Mouse (Mus musculus) gastrocnemius, postnatal 36 days (tissue): ENCODE measurements around the gene Zswim4. TPM values are rescaled to one million over a fixed set of nuclear protein-coding genes. Genes with fewer than 3 reads are reported as not detected.

Experiments
- DNase-seq, 2 experiments: peaks; one replicate each; pipeline ENCODE4 v3.0.0; 2022
- intact Hi-C: fragments of 180-260 bp; cut with DNase I; formaldehyde crosslinking; loops from one replicate; pipeline ENCODE4 v1.15.1; 2025
- microRNA-seq, 2 experiments: library from miRNA; unstranded; fragments of <30 nt; microRNA quantifications; one replicate each; pipeline ENCODE4 v1.2.0; 2021
- total RNA-seq, 2 experiments: library from RNA; stranded (reverse); gene quantifications; 2 replicates each; pipeline ENCODE4 v1.2.3; 2021

Gene Zswim4
- total RNA-seq, 2 experiments from 2014 or later, result 7.1 to 8.4 TPM

DNA sequence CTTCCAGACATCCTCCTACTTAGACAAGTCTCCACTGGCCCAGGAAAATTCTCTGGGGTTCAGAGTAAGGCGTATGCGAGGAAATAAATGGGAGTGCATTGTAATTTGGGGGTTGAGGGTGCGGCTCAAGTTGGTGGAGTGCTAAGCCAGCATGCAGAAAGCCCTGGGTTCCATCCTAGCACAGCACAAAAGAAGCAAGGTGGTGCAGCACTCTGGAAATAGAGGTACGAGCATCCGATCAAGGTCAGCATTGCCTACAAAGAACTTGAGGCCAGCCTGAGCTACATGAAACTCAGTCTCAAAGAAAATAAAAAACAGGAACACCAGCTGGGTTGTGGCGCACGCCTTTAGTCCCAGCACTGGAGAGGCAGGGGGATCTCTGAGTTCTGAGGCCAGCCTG lies 51.7 kb downstream of the Zswim4 start, which contains the start of gene Nanos3:
TSS of gene Nanos3 (minus strand) at position 101 of the 400 bp plus-strand sequence.
- DNase-seq, result no peak
- intact Hi-C loops, result loop anchor here (5.0 kb wide), 1 partner anchor 97 kb away; no protein-coding TSS in a partner anchor

DNA sequence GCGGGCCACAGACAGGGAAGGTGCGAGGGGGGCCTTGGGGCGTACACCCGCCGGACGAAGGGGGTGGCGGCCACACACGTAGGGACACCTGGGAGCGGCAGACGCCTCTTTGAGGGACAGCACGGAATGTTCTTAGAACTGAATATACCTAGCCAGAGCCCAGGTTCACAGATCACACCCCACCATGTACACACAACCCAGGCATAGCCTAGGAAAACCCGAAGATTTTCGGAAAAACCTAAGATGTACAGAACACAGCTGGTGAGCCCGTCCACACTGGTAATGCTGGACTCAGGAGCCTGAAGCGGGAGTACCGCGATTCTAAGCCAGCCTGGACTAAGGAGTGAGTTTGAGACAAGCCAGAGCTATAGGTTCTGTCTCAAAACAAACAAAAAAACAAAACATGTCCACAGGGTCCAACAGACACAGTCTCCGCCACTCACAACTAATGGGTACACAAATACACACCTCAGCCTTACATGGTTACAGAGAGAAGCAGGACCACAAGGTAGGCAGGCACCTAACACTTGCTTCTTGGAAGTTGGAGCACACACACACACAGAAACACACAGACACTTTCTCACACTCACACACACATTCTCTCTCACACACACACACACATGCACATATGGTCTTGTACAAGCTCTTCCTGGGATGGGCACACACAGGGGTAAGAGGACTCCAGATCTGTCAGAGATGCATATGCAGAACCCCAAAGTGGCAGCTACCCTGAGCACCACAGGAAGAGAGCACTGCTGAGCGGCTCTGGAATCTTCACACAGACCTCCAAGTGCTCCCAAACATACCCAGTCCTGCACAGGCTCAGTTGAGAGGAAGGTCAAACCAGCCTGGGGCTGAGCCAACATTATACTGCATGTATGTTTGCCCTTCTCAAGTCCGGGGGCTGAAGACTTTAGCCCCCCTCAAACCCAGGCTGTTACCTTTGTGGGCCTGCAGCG lies 52.5 kb downstream of the Zswim4 start:
- no peak for DNase-seq
- intact Hi-C loops, result loop anchor here (5.0 kb wide), 2 partner anchors 98 to 142 kb away; partner anchors contain the start of genes Il27ra and Rln3

DNA sequence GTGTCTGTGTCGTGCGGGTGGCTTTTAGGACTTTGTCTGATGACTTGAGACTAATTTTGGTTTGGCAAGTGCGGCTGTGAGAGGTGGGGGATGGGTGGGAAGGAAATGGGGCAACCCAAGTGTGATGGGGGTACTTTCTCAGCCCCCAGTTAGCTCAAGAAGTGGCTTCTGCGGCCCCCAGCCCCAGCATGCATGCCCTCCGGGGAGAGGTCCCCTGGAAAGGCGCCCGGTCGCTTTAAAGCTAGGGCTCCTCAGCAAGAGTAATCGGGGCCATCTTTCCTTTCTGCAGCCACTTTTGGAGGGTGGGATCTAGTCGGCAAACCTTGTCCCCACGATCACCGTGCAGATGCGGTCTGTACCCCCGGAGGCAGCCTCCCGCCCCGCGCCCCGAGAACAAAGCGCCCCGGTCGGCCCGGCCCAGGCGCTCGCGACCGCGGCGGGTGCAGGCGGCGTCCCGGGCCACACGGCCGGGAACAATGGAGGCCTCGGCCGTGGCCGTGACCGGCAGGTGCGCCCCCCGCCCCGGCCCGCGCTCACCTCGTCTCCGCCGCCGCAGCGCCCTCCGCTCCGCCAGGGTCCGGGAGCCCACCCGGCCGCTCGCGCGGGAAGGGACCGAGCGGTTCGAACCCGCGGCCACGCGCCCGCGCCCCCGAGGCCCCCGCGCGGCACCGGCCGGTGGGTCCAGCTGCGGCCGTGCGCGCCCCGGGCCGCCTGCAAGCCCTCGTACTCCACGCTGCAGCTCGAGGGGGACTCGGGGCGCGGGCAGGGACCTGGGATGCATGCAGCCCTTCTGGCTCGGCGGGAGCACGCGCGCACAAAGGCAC lies 53.4 kb downstream of the Zswim4 start:
- DNase-seq, result no peak
- intact Hi-C loops, result loop anchor here (5.0 kb wide), 1 partner anchor 141 kb away; the partner anchor contains the start of genes Il27ra and Rln3

DNA sequence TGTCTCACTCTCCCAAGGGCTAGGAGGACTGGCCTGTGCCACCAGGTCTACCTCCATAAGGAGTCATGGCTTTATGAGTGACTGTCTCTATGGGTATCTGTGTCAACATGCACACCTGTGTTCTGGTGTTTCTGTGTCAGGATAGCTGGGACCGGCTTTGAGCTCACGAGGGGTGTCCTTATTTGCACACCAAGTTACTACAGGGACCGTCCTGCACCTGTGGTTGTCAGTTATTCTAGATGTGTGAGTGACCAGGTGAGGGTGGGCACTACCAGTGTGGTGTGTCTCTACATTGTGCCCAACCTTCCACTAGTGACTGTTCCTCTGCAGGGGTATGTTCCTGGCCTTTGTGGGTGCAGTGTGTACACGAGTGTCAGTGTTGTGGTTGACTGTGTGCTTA lies 54.0 kb downstream of the Zswim4 start:
- intact Hi-C loops, result loop anchor here (5.0 kb wide), 1 partner anchor 141 kb away; the partner anchor contains the start of genes Il27ra and Rln3
- no peak for DNase-seq

DNA sequence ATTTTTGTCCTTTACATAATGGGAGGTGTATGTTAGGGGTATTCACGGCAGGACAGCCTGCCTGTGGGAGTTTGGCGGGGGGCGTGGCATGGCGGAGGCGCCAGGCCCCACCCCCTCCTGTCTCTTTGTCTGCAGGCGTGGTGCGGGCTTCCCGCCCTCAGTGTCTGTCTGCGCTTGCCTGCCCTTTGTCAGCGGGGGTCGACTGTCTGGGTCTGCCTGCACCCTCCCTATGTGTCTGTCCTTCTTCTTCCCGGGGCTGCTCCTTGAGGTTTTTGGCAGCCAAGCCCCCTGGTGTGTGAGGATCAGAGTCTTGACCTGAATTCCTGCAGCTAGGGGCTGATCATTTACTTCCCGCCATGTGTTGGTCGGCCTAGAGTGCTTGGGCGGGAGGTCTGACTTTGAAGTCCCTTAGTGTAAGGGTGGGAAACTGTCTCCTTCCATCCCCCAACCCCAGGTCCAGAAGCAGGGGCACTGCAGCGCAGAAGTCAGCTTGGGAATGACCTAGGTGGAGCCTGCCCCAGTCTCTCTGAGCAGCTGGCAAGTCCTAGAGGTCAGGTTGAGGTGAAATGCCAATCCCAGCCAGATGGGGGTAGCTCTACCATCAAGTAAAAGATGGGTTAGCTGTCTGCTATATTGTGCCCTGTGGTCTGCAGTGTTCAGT lies 56.2 kb downstream of the Zswim4 start:
- DNase-seq, result no peak
- intact Hi-C loops, result loop anchor here (5.0 kb wide), 1 partner anchor 138 kb away; the partner anchor contains the start of genes Il27ra and Rln3

DNA sequence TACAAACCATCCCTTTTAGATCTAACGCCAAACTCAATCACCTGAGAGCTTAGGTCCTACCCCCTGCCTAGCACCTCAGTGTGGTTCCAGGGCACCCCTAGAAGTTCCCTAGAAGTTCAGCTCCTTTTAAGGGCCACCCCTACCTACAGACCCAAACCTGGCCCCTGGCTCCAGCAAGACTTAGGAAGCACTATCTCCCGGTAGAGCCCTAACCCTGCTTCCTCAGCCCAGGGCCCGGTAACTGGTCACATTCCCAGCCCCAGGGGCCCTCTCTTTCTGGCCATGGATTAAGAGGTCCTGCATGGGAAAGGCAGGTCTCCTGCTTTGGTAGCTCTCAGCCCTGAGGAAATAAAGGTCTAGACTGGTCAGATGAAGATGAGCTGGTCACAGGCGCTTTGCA lies 56.9 kb downstream of the Zswim4 start:
- intact Hi-C loops, result loop anchor here (5.0 kb wide), 1 partner anchor 138 kb away; the partner anchor contains the start of genes Il27ra and Rln3
- no peak for DNase-seq

DNA sequence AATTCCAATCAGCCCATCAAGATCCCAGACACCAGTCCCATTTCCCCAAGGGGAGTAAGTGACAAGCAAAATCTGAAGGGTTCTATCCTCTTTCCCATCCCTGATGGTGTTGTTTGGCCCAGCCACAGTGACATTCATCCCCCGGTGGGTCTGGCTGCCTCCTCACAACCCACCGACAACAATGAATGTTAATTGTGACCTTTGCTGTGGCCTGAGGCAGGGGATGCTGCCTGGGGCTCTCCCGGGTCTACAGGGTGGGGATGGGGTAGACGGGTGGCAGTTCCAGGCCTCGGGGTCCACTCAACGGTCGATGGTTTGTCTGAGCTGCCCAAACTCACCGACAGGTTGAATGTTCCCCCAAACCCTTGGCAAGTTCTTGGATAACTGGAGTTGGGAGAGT lies 58.3 kb downstream of the Zswim4 start:
- no peak for DNase-seq

DNA sequence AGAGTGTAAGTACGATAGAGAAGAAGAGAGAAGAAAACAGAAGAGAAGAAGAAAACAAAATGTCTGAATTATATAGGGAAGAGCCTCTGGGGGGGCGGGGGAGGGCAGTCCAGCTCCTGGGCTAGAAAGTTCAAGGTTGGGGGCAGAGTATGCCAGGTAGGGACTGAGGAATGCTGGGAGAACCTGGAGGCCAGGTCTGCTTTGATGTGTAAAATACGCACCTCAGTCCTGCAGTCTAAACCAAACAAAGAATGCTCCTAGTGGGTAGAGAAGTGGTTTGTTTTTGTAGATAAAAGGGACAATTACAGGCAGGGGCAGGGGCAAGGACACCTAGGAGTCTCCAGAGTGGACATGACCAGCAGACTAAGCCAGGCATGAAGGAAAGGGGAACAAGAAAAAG lies 59.5 kb downstream of the Zswim4 start:
- no peak for DNase-seq
- intact Hi-C loops, result no loop called here

More for the DNA sequence above, 58.3 kb downstream of the Zswim4 start:
- intact Hi-C loops, result no loop called here

DNA sequence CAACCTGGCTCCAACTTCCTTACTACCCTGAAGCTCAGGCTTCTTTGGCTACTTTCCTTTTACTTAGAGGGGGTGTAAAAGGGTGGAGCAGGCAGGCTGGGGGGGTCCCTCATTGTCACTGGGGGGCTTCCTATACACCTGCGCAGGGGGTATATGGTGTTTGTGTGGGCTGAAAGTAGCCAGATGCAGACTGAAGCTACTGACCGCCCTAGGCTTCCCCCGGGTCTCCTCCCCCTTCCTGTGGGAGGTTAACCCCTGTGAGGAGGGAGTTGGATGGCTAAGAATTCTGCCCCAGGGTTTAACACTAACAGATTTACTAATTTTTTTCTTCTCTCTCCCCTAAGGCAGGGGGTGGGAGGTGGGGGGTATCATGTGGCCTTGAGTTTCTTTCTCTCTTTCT lies 60.3 kb downstream of the Zswim4 start:
- DNase-seq, result no peak
- intact Hi-C loops, result no loop called here

DNA sequence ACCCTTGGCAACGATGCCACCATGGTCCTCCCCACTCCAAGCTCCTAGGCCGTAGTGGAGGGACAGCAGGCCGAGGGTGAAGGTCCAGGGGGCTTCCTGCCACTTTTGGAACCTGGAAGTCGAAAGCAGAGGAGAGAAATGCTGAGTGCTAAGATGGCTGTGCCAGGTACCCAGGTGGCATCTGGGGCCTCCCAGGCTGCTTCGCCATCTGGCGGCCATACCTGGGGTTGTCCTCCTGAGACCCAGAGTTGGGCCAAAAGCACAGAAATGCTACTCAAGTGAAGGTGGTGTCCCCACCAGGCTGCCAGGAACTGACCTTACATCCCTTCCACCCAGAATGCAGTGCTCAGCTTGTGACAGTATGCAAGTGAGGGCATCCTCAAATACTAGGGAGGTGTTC lies 63.0 kb downstream of the Zswim4 start:
- DNase-seq, result no peak
- intact Hi-C loops, result loop anchor here (1.0 kb wide), 1 partner anchor 24 kb away; no protein-coding TSS in a partner anchor

DNA sequence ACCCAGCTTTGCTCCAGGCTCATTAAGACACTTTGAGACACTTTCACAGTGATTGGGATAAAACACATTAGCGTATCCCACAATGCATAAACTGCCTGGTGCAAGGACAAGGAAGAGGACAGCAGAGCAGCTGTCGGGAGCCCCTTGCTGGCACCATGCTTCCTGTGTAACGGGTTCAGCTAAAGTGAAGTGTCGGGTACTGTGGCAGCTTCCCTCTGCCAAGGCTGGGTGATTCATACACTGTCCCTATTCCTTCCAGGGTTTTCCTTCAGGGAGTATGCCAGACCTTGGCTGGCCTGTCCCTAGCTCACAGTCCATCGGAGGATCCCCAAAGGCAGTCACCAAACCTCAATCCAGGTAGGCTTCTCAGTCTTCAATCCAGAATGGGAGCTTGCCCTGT lies 66.8 kb downstream of the Zswim4 start:
- intact Hi-C loops, result no loop called here
- DNase-seq, result no peak

DNA sequence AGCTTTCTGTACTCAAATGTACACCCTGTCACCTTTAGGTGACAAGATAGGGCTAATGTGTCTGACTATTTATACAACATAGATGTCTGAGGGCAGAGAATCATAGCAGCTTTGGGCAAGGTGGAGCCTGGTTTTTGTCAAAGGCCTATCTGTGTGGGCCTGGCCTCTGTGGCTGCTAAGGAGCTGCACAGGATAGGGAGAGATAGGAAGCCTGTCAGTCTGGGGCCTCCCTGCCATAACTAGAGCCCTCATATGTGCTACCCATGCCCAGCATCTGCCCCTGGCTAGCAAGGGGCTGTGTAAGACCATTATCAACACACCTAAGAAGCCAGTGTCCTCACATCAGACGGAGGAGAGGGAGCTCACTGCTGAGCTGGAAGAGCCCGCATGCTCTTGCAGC lies 69.2 kb downstream of the Zswim4 start:
- intact Hi-C loops, result no loop called here
- DNase-seq, result no peak

Small RNA genes lying within 50 kb of the gene (microRNA-seq; reads per million reads assigned to microRNA genes)
- 584 to 903 reads per million in 2 experiments for gene Mir181c
- 500 to 595 reads per million in 2 experiments for gene Mir181d
- gene Mir23a, result 52,141 to 77,419 reads per million in 2 experiments
- gene Mir24-2, result 0 reads per million in 2 experiments
- 1,007 to 2,905 reads per million in 2 experiments for gene Mir27a
- gene Mir3074-2, result 0 reads per million in 2 experiments

Other genes with a start within 250 kb of the Zswim4 start
- gene Samd1, start 239.4 kb downstream of the Zswim4 start, total RNA-seq, result 10 to 100 TPM; 13.0 TPM
- under 1 TPM in 1 of 2 experiments, not detected in 1; 0.48 TPM for gene 1700067K01Rik, start 235.6 kb downstream of the Zswim4 start, total RNA-seq
- 1 to 10 TPM; 2.6 to 5.6 TPM for gene 2210011C24Rik, start 224.9 kb downstream of the Zswim4 start, total RNA-seq
- gene Palm3, start 215.6 kb downstream of the Zswim4 start, total RNA-seq, result under 1 TPM; 0.10 to 0.12 TPM
- gene Il27ra, start 194.5 kb downstream of the Zswim4 start, total RNA-seq, result under 1 TPM; 0.15 to 0.52 TPM
- gene Rln3, start 192.1 kb downstream of the Zswim4 start, total RNA-seq, result not detected
- gene Gm10643, start 171.9 kb downstream of the Zswim4 start, total RNA-seq, result 1 to 10 TPM; 1.6 to 1.7 TPM
- 1 to 10 TPM; 4.7 TPM for gene Rfx1, start 170.2 kb downstream of the Zswim4 start, total RNA-seq
- 1 to 10 TPM; 4.8 to 5.1 TPM for gene Dcaf15, start 132.3 kb downstream of the Zswim4 start, total RNA-seq
- gene Podnl1, start 111.1 kb downstream of the Zswim4 start, total RNA-seq, result not detected
- 10 to 100 TPM; 15.7 to 16.1 TPM for gene Cc2d1a, start 89.1 kb downstream of the Zswim4 start, total RNA-seq
- under 1 TPM in 1 of 2 experiments, not detected in 1; 0.28 TPM for gene 4930432K21Rik, start 89.0 kb downstream of the Zswim4 start, total RNA-seq
- gene Nanos3, start 51.8 kb downstream of the Zswim4 start, total RNA-seq, result not detected
- 100 to 1,000 TPM; 166 to 182 TPM for gene D8Ertd738e, start 12.7 kb upstream of the Zswim4 start, total RNA-seq
- gene Mri1, start 20.3 kb upstream of the Zswim4 start, total RNA-seq, result 10 to 100 TPM; 11.0 to 17.3 TPM
- 1 to 10 TPM; 5.0 to 8.7 TPM for gene Ccdc130, start 33.3 kb upstream of the Zswim4 start, total RNA-seq
- gene Cacna1a, start 151.4 kb upstream of the Zswim4 start, total RNA-seq, result 1 to 10 TPM; 3.3 to 3.8 TPM